Mouse (Mus musculus) testis, adult 2 months (tissue): ENCODE measurements around the gene Hpse. TPM values are rescaled to one million over a fixed set of nuclear protein-coding genes. Genes with fewer than 3 reads are reported as not detected.

Experiments used
- H3K27ac ChIP-seq: fragments of 200-500 bp; 2 replicates; pipeline ENCODE4 v1.5.1; 2012; ENCODE audit warnings: low read depth, low read length; ENCODE audit not compliant: control insufficient read depth, insufficient read depth
- H3K27me3 ChIP-seq: fragments of 200-500 bp; 2 replicates; pipeline ENCODE4 v1.6.1; 2012; ENCODE audit warnings: mild to moderate bottlenecking, low read length, moderate library complexity; ENCODE audit not compliant: control insufficient read depth, insufficient read depth
- H3K36me3 ChIP-seq: fragments of 200-500 bp; 2 replicates; pipeline ENCODE4 v1.6.1; 2012; ENCODE audit warnings: mild to moderate bottlenecking, low read length; ENCODE audit not compliant: control insufficient read depth, insufficient read depth
- H3K4me1 ChIP-seq: fragments of 200-500 bp; 2 replicates; pipeline ENCODE4 v1.6.1; 2012; ENCODE audit warnings: low read length; ENCODE audit not compliant: control insufficient read depth, insufficient read depth
- H3K4me3 ChIP-seq: fragments of 200-500 bp; 2 replicates; pipeline ENCODE4 v1.5.1; 2012; ENCODE audit warnings: low read depth, mild to moderate bottlenecking, low read length, moderate library complexity, mixed read lengths; ENCODE audit not compliant: control insufficient read depth
- CTCF ChIP-seq: fragments of 200-500 bp; IDR thresholded peaks from 2 replicates; pipeline ENCODE4 v1.5.1; 2012; ENCODE audit warnings: low read depth, mild to moderate bottlenecking, inconsistent platforms, low read length, moderate library complexity; ENCODE audit not compliant: control insufficient read depth, insufficient read depth, insufficient replicate concordance
- POLR2A ChIP-seq: fragments of 200-500 bp; IDR thresholded peaks from 2 replicates; pipeline ENCODE4 v1.6.1; 2012; ENCODE audit warnings: low read depth, mild to moderate bottlenecking, inconsistent platforms, low read length, moderate library complexity; ENCODE audit not compliant: control insufficient read depth
- polyA plus RNA-seq: library from polyadenylated mRNA; depleted of rRNA; stranded (reverse); fragments of >200 nt; gene quantifications from 2 replicates; pipeline ENCODE4 v1.2.3, GENCODE M21; 2012

Gene Hpse
- polyA plus RNA-seq, 1 experiment: 2.7 TPM

- Histone ChIP-seq H3K36me3 (no peaks in the 10 kb centered on the region), H3K27ac (no peak overlapping the region), H3K4me3 (no peak overlapping the region), H3K27me3 (no peaks in the 10 kb centered on the region), H3K4me1 (peaks cover 8% of the 10 kb centered on the region)
- TF ChIP-seq CTCF (peak; percentile 51; the same call in 1 of the 2 replicates), POLR2A (no peak)
These were observed 48.1 kb downstream of the Hpse start for GRCm38 (mm10) chr5:100671398-100671797.

- TF ChIP-seq CTCF: no peak
- TF ChIP-seq POLR2A: no peak
- Histone ChIP-seq H3K4me1 (no peaks in the 10 kb centered on the region), H3K36me3 (no peaks in the 10 kb centered on the region), H3K27ac (no peak overlapping the region), H3K4me3 (no peak overlapping the region), H3K27me3 (no peaks in the 10 kb centered on the region)
These were observed 52.6 kb downstream of the Hpse start for GRCm38 (mm10) chr5:100666965-100667364.

GRCm38 (mm10) chr5:100663854-100664253, 55.7 kb downstream of the Hpse start:
- H3K27me3 ChIP-seq: no peaks in the 10 kb centered on the region
- no peak overlapping the region for H3K27ac ChIP-seq
- H3K4me1 ChIP-seq: no peaks in the 10 kb centered on the region
- TF ChIP-seq POLR2A (no peak), CTCF (no peak)
- H3K4me3 ChIP-seq: no peak overlapping the region
- H3K36me3 ChIP-seq: no peaks in the 10 kb centered on the region

- no peaks in the 10 kb centered on the region for H3K36me3 ChIP-seq
- no peak overlapping the region for H3K4me3 ChIP-seq
- TF ChIP-seq CTCF (no peak), POLR2A (no peak)
- H3K27ac ChIP-seq: no peak overlapping the region
- H3K27me3 ChIP-seq: no peaks in the 10 kb centered on the region
- H3K4me1 ChIP-seq: no peaks in the 10 kb centered on the region
These were observed 56.5 kb downstream of the Hpse start for GRCm38 (mm10) chr5:100663011-100663410.

GRCm38 (mm10) chr5:100658460-100658859, 61.1 kb downstream of the Hpse start:
- H3K4me3 ChIP-seq: no peak overlapping the region
- no peak for TF ChIP-seq CTCF
- no peak for TF ChIP-seq POLR2A
- no peak overlapping the region for H3K27ac ChIP-seq
- no peaks in the 10 kb centered on the region for H3K27me3 ChIP-seq
- H3K36me3 ChIP-seq: peaks cover 2% of the 10 kb centered on the region
- H3K4me1 ChIP-seq: no peaks in the 10 kb centered on the region

- Histone ChIP-seq H3K4me1 (no peaks in the 10 kb centered on the region), H3K36me3 (peaks cover 2% of the 10 kb centered on the region), H3K4me3 (no peak overlapping the region), H3K27me3 (no peaks in the 10 kb centered on the region), H3K27ac (no peak overlapping the region)
- TF ChIP-seq POLR2A (no peak), CTCF (no peak)
These were observed 63.2 kb downstream of the Hpse start for GRCm38 (mm10) chr5:100656352-100656751.

GRCm38 (mm10) chr5:100652327-100652726, 67.2 kb downstream of the Hpse start:
- peaks cover 2% of the 10 kb centered on the region for H3K36me3 ChIP-seq
- no peaks in the 10 kb centered on the region for H3K27me3 ChIP-seq
- TF ChIP-seq POLR2A (no peak), CTCF (no peak)
- H3K27ac ChIP-seq: no peak overlapping the region
- no peak overlapping the region for H3K4me3 ChIP-seq
- no peaks in the 10 kb centered on the region for H3K4me1 ChIP-seq

GRCm38 (mm10) chr5:100651486-100651885, 68.0 kb downstream of the Hpse start:
- no peaks in the 10 kb centered on the region for H3K27me3 ChIP-seq
- H3K4me1 ChIP-seq: no peaks in the 10 kb centered on the region
- no peak overlapping the region for H3K4me3 ChIP-seq
- TF ChIP-seq CTCF (no peak), POLR2A (no peak)
- H3K27ac ChIP-seq: no peak overlapping the region
- H3K36me3 ChIP-seq: peaks cover 2% of the 10 kb centered on the region
